Mouse (Mus musculus) liver, postnatal 0 days (tissue): ENCODE measurements around the gene Ltbr.

Experiments
- CTCF ChIP-seq: sonication (generic); IDR thresholded peaks from 2 replicates; pipeline ENCODE4 v1.5.1; 2016; ENCODE audit warnings: antibody characterized with exemption, low read depth
- EP300 ChIP-seq: IDR thresholded peaks from 2 replicates; pipeline ENCODE4 v1.6.1; 2016; ENCODE audit warnings: antibody characterized with exemption, low read depth, mild to moderate bottlenecking

DNA sequence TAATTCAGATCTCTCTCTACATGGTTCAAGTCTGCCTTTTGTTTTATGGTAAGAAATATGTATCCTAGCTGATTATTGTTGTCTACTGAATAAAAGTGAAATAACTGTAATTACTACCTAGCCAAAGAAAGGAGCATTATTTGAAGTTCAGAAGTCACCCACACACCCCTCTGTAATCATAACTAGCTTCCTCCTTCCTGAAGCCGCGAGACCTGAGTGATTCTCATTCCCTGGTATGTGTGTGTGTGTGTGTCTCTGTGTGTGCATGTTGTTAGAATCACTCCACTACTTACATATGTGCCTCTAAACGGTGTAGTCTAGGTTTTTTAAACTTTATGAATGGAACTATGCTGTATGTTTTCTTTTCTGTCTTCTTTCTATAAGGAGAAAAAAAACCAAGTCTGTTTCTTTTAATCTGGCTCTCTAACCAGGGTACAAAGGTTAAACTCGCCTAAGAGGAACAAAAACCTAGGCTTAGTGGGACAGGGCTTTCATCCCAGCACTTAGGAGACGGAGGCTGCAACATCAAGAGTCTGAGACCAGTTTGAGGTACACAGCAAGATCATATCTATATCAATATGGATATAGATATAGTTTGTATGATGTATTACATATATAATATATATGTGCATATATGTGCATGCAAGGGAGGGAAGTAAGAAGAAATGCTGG, 16.4 kb downstream of the Ltbr start:
- no peak for TF ChIP-seq EP300
- TF ChIP-seq CTCF: no peak
